Mouse (Mus musculus): ENCODE results near the gene Tulp1.

- TF ChIP-seq POLR2A (IDR thresholded peaks at IDR 0.05; ENCODE audit: insufficient read depth, low read depth, low read length) (no peak), CTCF (IDR thresholded peaks at IDR 0.05) (no peak)
These were observed 49.3 kb downstream of the Tulp1 start for GRCm38 (mm10) chr17:28315611-28316160.

Data from heart, adult 2 months (tissue).